Mouse (Mus musculus) right cerebral cortex, adult 2 months (tissue): Measurements from ENCODE around the gene Prr29.
"Not testable (repeated sequence)": the region's sequence is repeated elsewhere in the genome, so short reads cannot be mapped to it uniquely, and the experiment has no call there.

Source experiments
- DNase-seq, 2 experiments: peaks; one replicate each; pipeline ENCODE4 v3.0.0; 2021 to 2022; ENCODE audit warnings: low spot score in 2 of 2

Gene Prr29

DNA sequence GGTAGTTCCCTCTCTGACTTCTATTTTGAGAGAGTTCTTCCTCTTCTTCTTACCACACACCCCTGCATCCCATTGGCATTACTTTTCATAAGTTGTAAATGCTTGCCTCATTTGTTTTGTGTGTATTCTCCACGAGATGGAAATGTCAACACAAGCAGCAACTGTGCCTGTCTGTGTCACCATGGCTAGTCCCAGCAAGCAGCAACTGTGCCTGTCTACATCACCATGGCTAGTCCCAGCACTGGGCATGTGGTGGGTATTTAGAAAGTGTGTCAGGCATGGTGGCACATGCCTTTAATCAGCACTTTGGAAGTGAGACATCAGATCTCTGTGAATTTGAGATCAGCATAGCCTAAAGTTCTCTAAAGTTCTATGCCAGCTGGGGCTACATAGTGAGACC, 11.1 kb upstream of the Prr29 start:
- no peak for DNase-seq

DNA sequence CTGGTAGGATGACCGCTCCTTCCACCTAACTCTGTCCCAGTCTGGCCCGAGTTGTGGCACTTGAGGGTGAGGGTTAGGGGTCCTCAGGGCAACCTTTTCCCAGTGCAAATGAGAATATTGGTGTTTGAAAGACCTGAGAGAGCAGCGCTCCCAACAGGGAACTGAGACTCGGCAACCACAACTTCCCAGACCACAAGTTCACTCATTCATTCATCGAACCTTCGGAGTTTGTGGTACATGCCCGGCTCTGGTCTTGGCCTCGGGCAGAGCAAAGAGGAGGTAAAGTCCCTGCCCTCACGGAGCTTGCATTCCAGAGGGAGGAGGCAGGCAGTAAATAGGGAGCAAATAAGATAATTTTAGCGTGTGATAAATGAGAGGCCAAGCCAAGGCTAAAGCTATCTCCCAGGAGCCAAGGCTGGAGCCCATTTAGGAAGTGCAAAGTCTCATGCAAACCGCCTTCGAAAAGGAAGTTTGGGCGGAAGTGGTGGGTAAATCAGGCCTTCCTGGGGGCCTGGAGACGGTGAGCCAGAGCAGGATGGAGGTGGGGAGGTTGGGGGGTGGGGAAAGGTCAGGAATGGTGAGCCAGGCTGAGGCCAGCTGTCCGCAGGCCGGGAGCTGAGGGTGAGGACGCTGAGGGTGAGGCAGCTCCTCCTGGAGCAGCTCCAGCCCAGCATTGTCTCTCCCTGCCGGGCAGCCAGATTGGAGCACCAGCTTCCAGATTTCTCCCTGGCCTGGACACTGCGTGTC, 9.7 kb upstream of the Prr29 start:
- no peak for DNase-seq

DNA sequence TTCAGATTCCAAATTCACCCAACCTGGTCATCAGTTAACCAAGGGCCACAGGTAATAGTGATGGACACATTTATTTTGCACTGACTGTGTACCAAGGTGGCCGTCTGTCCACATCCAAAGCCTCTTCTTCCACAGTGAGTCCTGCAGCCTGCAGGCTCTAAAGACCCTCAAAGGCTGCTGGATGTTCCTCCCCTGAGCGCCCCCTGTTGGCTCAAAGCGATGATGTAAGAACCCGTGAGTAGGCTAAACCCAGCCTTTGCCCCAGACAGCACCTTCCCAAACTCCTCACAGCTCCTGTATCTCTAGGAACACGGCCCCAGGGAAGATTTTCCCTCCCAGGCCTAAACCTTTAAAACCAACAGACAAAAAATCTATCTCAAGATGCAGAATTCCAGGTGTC, 5.9 kb upstream of the Prr29 start:
- no peak for DNase-seq

DNA sequence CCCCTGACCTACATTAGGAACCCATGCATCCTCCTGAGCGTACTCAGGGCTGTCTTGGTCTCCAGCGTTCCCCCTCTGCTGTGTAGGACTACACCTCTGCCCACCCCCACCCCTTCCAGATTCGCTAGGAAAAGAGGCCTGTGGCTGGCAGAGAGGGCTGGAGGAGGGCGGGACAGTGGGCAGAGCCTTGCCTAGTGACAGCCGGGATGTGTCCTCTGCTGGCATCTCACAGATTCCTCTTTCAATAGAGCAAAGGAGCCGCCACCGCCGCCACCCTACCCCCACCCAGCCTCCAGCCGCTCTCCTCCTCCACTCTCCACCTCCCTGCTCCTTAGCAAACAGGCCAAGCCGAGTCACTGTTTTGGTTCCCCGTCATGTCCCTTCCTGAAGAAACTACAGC, 560 bp upstream of the Prr29 start:
- peak in 1 of 2 experiments; percentile 5 for DNase-seq

DNA sequence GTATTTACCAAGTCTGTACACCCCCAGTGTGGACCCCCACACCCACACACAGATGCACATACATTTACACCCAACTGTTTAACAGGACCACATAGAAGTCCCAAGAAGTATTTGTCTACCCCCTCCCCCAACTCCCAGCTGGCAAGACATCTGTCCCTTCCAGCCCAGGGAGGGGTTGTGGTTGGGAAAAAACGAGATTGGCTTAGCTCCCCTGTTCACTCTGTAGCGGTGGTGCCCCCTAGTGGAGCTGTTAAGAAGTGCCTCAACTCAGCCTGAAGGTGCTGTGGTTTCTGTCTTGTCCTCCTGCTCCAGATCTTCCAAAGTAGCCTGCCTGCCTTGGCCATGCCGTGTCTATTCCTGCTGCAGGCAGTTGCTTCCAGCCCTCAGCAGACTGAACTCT, 1.0 kb downstream of the Prr29 start:
- peak; percentile 75 to 83 for DNase-seq

DNA sequence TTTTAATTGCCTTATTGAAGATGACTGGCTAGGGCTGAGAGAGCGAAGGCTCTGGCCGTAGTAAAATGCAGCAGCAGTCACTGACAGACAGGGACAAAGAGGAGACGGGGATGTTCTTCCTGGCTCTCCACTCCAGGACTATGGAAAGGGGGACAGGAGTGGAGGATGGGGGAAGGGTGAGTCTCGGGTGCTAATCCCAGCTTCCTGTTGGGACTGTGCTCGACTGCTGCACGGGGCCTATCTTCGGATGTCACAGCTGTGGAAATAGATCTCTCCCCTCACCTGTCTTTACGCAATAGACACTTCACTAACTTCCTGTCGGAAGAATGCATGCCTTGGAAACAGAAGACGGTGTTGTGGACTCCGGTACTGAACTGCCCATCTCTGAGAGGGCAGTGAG, 8.7 kb downstream of the Prr29 start:
- DNase-seq = no peak

DNA sequence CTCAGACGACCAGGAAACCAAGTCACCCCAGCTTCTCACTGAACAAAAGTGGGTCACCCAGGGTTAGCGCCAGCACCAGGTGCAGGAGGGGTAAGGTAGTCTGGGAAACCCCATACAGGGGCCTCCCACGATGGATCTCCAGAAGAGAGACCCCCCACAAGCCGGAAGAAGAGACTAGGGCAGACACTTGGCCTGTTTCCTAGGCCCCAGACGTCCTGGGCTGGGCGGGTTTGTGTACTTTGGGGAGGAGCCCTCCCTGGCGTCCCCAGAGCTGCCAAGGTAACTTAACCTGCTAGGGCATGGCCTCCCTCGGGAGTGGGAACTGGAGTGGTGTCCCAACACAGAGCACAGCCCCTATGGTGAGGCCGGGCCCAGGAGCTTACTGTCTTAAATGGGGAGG, 9.3 kb downstream of the Prr29 start:
- no peak for DNase-seq

DNA sequence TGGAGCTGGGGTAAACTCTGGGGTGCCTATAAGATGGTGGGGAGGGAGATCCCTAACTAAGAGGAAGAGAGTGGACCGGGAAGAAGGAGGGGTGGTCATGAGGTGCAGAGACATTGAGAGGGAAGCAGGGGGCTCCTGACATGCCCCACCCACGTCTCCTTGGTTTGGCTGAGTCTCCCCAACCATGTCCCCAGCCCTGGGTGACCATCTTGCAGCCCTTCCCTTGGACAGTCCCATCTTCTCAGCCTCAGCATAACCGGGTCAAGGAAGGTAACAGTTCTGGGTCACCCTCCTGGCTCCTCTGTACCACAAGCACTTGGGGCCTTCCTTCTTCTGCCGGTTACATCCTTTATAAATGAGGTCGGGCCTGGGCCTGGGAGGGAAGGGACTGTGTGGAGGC, 9.7 kb downstream of the Prr29 start:
- DNase-seq = no peak

DNA sequence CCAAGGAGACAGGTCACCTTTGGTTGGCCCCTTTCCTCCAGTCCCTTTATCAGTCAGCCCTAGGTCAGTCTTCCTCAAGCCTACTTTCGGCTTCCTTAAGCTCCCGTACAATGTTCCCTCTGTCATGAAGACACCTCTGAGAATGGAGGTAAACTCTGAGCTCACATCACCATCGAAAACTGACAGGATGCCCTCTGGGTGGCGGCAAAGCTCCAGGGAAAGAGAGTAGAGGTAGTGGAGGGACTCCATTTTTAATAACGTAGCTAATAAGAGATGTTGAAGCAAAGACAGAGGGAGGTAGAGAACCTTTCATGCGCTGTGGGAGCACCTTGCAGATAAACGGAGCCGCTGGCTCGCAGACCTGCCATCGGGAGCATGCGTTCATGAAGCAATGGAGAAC, 15.7 kb downstream of the Prr29 start:
- DNase-seq = no peak

DNA sequence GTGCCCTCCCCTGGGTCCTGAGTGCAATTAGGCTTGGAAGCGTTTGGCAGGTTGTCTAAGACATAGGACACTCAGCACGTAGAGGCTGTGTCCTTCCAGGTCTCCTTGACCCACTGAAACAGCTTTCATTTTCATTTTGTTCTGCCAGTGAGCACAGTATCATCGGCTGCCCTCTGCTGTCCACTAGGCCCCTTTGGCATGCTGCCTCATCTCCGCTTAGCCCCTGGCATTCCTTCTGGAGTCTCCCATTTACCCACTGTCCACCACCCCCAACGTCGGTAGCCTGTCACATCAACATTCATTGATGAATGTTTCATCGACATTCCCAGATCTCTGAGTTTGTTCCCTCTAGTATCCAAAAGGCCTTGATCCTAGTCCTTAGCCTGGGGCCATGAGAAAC, 16.6 kb downstream of the Prr29 start:
- DNase-seq = no peak

DNA sequence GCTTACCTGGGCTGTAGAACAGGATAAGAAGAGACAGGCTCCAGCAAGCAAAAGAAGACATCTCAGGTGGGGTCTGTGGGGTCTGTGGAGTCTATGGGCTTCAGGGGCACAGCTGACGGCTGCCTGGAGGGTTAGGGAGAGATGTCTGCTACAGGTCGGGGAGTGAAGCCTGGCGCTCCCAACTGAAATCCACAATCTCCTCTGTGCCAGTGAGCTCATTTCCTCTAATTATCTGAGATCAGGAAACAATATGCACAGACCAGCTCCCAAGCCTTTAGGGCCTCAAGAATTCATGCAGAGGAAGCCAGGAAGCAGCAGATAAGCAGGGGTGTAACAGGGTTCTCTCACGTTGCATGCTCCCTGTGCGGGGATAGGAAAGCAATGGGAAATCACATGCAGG, 17.2 kb downstream of the Prr29 start:
- no peak for DNase-seq

DNA sequence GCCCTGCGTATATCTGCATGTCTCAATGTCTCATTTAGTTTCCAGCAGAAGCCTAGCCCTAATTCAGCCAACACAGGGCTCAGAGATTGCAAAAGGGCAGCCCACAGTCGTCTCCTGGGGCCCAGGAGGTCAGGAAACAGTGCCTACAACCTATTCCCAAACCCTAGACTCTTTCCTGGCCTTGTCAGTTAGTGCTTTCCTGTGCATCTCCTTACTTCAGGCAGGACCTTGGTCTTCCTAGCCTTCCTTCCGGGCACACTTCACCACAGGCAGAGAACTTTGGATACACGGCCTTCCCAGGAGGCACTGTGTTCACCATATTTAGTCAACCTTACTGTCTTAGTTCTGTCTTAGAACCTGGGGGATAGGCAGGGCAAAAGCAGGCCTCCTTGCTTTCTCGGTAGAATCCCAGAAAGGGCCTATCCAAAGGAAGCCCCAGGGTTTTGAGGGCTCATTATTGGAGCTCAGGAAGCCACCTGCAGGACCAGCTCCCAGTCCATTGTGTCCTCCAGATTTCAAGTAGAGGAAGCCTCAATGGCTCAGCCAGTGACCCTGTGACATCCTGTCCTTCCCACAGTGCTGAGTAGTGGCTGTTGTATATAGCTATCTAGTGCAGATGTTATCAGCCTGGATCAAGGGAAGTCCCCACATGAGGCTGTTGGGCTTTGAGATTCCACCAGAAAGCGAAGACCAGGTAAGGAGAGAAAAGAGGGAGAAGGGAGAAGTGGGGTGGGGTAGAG, 17.9 kb downstream of the Prr29 start:
- no peak for DNase-seq

DNA sequence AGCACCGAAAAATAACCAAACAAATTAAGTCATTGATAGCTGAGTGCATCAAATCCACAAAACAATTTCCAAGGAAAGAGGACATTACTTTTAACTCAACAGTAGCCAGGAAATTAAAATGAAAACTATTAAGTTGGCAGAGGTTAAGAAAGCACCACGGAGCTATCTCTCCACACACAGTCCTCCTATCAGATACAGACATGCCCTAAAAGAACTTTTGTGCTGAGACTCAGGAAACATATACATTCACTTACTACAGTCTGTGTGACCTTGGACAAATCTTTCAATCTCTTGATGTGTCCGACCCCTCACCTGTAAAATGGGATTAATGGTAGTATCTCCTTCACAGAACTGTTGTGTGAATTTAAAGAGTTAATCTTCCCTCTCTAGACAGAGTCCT, 21.1 kb downstream of the Prr29 start:
- no peak for DNase-seq

DNA sequence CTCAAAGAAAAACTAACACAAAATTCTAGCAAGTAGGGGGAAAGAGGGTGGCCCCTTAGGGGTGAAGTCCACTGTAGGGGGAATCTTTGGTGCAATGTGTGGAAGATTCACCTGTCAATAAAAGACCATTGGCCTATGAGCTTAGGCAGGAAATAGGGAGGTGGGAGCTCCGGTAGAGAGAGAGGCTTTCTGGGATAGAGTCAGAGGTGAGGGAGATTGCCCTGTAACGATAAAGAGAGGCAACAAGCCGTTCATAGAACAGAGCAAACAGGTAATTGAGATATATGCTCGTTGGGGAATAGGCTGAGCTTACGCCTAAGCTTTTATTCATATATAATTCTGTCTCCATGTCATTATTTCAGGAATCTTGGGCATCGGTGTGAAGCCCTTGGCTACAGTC, 21.7 kb downstream of the Prr29 start:
- no peak for DNase-seq

DNA sequence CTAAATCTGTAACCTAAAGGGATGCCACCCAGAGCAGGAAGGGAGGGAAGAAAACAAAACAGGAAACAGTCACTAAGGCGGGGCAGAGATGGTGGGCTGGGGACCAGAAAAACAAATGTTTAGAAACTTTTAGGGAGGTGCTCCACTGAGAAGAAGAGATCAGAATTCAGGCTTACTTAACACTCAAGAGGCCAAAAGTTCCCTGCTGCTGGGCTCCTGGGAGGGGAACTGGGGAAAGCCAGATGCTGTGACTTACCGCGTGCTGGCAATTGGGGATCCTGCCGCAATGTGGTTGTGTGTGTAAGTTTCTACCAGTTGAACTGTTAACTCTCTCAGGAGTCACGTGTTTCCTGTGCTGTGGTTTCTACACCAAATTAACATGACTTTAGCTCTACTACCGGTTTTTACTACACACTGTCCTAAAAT, 22.5 kb downstream of the Prr29 start, which contains the start of gene Icam2:
TSS of gene Icam2 (minus strand) at position 285 of the 426 bp plus-strand sequence.
- DNase-seq = no peak

DNA sequence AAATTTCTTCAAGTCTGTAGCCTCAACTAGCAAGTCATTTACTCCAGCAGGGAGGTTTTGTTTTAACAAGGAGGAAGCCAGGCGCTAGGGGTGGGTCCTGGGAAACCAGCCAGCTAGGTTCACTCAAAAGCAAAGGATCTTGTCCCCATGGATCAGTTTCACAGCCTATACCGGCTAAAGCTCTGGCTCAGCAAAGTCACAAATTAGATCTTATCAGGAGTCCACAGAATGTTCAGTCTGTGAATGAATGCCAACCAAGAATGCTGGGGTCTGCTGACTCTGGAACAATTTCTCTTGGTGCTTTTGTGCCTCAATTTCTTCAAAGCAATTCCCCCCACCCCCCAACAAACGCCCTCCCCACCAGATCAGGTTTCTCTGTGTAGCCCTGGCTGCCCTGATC, 24.3 kb downstream of the Prr29 start:
- DNase-seq = no peak

DNA sequence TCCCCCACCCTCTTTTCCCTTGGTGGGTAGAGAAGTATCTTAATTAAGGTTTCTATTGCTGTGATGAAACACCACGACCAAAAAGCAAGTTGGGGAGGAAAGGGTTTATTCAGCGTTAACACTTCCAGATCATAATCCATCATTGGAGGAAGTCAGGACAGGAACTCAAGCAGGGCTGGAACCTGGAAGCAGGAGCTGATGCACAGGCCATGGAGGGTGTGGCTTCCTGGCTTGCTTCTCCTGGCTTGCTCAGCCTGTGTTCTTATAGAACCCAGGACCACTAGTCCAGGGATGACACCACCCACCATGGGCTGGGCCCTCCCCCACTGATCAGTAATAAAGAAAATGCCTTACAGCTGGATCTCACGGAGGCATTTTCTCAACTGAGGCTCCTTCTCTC, 25.5 kb downstream of the Prr29 start:
- no peak for DNase-seq

DNA sequence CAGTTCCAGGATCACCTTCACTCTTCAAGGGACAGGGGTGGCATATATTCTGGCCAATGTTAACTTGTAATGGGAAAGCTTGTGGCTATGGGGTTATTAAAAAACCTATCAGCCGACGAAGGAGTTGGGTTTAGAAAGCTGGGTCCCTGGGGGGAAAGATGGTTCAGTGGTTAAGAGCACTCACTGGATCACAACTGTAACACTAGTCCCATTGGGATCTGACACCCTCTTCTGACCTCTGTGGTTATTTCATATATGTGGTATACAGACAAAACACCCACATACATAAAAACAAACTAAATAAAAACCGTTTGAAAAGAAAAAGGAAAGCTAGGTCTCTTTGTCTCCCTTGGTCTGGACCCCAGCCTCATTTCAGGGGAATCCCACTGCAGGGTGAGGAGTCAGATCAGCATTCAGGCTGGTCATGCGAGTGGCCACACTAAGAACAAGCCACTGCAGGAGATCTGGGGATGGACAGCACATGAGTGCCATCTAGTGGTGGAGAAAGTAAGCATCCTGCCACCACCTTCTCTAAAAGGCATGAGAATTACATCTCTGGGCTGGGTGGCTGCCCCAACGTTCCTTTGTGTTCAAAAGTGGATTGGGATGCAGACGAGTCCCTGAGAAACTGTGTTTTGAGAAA, 26.4 kb downstream of the Prr29 start:
- peak; percentile 77 to 79 for DNase-seq

DNA sequence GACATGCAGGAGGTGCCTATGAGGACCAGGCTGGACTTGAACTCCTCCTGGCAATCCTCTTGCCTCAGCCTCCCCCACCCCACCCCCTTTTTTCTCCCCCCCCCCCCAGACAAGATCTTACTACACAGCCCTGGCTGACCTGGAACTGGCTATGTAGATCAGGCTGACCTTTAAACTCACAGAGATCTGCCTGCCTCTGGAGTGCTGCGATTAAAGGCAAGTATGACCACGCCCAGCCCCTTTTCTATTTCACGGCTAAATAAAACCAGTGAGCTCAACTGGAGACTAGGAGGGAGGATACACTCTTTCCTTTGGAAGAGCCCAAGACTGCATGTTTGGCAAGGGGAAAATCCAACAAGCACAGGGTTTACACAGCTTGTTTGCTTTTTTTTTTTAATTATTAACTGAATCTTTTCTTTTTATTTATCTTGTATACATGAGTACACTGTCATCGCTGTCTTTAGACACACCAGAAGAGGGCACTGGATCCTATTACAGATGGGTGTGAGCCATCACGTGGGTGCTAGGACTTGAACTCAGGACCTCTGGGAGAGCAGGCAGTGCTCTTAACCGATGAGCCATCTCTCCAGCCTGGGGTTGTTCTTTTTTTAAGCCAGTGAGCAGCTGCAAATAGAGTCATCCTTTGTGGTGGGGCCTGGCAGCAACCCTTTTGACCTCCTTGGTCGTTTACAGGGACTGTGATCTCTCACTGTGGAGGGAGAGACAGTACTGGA, 27.5 kb downstream of the Prr29 start:
- no peak for DNase-seq

DNA sequence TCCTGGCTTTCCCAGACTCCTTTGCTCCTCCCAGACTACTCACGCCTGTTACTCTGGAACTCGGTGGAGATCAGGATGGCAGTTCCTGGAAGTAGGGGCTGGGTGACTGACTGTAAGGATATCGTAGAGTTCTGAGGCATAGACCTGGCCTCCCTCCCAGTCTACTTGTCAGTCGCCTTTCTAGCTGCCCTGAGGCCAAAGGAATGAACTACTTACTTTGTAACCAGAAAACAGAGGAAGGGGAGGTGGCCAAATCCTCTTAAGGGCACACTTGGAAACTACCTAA, 28.0 kb downstream of the Prr29 start:
- no peak for DNase-seq

DNA sequence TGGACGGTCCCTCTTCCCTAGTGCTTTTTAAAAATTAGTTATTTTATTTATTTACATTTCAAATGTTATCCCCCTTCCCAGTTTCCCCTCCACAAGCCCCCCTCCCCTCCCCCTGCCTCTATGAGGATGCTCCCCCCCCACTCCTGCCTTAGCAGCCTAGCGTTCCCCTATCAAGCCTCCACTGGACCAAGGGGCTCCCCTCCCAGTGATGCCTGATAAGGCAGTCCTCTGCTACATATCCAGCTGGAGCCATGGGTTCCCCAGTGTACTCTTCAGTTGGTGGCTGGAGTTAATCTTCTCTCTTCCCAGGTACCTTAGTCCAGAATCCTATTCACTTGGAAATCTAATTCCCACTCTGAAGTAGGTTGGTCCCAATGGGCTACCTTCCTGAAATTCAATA, 28.8 kb downstream of the Prr29 start:
- DNase-seq = not testable (repeated sequence)

DNA sequence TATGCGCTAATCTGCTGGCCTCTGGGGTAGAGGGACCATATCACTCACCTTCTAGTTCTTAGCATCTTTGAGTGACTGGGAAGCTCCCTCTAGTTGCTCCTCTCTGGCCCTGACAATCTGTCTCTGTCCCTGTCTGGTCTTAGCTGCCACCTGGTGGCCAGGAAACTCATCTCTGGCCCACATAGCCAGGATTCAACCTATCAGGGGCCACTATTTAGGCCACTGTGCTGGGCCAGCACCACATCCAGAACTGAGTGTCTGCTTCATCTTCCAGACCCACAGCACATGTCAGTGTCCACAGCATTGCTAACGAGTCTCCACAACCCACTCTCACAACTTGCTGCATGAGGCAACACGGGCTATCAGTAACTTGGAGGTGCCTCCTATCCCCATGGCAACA, 32.4 kb downstream of the Prr29 start:
- DNase-seq = peak in 1 of 2 experiments; percentile 7
